Mouse (Mus musculus): ENCODE data around the gene Msi2.

Gene Msi2

GRCm38 (mm10) chr11:88713479-88713878 lies 4.8 kb downstream of the Msi2 start:
- DNase-seq (ENCODE audit: low spot score in 2 of 2): no peak

- DNase-seq (ENCODE audit: low spot score in 2 of 2): no peak
Observed at GRCm38 (mm10) chr11:88709876-88710614, 8.3 kb downstream of the Msi2 start.

- DNase-seq (ENCODE audit: low spot score in 2 of 2): no peak
Observed at GRCm38 (mm10) chr11:88707228-88707775, 11.0 kb downstream of the Msi2 start.

- DNase-seq (ENCODE audit: low spot score in 2 of 2): no peak
Observed at GRCm38 (mm10) chr11:88704688-88705087, 13.6 kb downstream of the Msi2 start.

GRCm38 (mm10) chr11:88703220-88703619 lies 15.1 kb downstream of the Msi2 start:
- DNase-seq (ENCODE audit: low spot score in 2 of 2): no peak

GRCm38 (mm10) chr11:88701976-88702659 lies 16.2 kb downstream of the Msi2 start:
- no peak for DNase-seq (ENCODE audit: low spot score in 2 of 2)

GRCm38 (mm10) chr11:88701020-88701419 lies 17.3 kb downstream of the Msi2 start:
- no peak for DNase-seq (ENCODE audit: low spot score in 2 of 2)

- no peak for DNase-seq (ENCODE audit: low spot score in 2 of 2)
Observed at GRCm38 (mm10) chr11:88700202-88700711, 18.1 kb downstream of the Msi2 start.

- DNase-seq (ENCODE audit: low spot score in 2 of 2): no peak
Observed at GRCm38 (mm10) chr11:88693905-88694893, 24.1 kb downstream of the Msi2 start.

GRCm38 (mm10) chr11:88693002-88693769 lies 25.1 kb downstream of the Msi2 start:
- DNase-seq (ENCODE audit: low spot score in 2 of 2): no peak

GRCm38 (mm10) chr11:88692374-88692773 lies 25.9 kb downstream of the Msi2 start:
- no peak for DNase-seq (ENCODE audit: low spot score in 2 of 2)

- no peak for DNase-seq (ENCODE audit: low spot score in 2 of 2)
Observed at GRCm38 (mm10) chr11:88690556-88691287, 27.6 kb downstream of the Msi2 start.

- DNase-seq (ENCODE audit: low spot score in 2 of 2): no peak
Observed at GRCm38 (mm10) chr11:88689831-88690459, 28.4 kb downstream of the Msi2 start.

- no peak for DNase-seq (ENCODE audit: low spot score in 2 of 2)
Observed at GRCm38 (mm10) chr11:88688644-88689043, 29.7 kb downstream of the Msi2 start.

GRCm38 (mm10) chr11:88687711-88688110 lies 30.6 kb downstream of the Msi2 start:
- no peak for DNase-seq (ENCODE audit: low spot score in 2 of 2)

- peak in 1 of 2 experiments; percentile 11 for DNase-seq (ENCODE audit: low spot score in 2 of 2)
Observed at GRCm38 (mm10) chr11:88687010-88687409, 31.3 kb downstream of the Msi2 start.

- DNase-seq (ENCODE audit: low spot score in 2 of 2): no peak
Observed at GRCm38 (mm10) chr11:88686061-88686460, 32.3 kb downstream of the Msi2 start.

GRCm38 (mm10) chr11:88683026-88683770 lies 35.1 kb downstream of the Msi2 start:
- DNase-seq (ENCODE audit: low spot score in 2 of 2): peak in 1 of 2 experiments; percentile 15

- DNase-seq (ENCODE audit: low spot score in 2 of 2): no peak
Observed at GRCm38 (mm10) chr11:88677350-88677749, 41.0 kb downstream of the Msi2 start.
